Mouse (Mus musculus) layer of hippocampus, postnatal 36 days (tissue): ENCODE measurements around the gene Leap2. TPM values are rescaled to one million over a fixed set of nuclear protein-coding genes. Genes with fewer than 3 reads are reported as not detected.

Source experiments
- microRNA-seq, 2 experiments: library from miRNA; unstranded; fragments of <30 nt; microRNA quantifications; one replicate each; pipeline ENCODE4 v1.2.0; 2021
- total RNA-seq, 2 experiments: library from RNA; stranded (reverse); gene quantifications; 2 replicates each; pipeline ENCODE4 v1.2.3; 2021

The Leap2 gene
- total RNA-seq, 2 experiments from 2014 or later = not detected

Small RNAs within 50 kb of the gene (microRNA-seq; reads per million reads assigned to microRNA genes)
- 0 to 0.42 reads per million in 2 experiments for gene Mir6920

Other genes starting within 250 kb of the Leap2 start
- 100 to 1,000 TPM; 182 to 194 TPM for gene Hspa4, start 122.7 kb downstream of the Leap2 start, total RNA-seq
- 10 to 100 TPM in 1 of 2 experiments, 1 to 10 TPM in 1; 9.6 to 10.7 TPM for gene Zcchc10, start 98.5 kb downstream of the Leap2 start, total RNA-seq
- 100 to 1,000 TPM; 228 to 265 TPM for gene Aff4, start 72.3 kb downstream of the Leap2 start, total RNA-seq
- 100 to 1,000 TPM; 411 to 419 TPM for gene Uqcrq, start 7.7 kb upstream of the Leap2 start, total RNA-seq
- 1 to 10 TPM in 1 of 2 experiments, under 1 TPM in 1; 1.00 to 1.0 TPM for gene Gdf9, start 7.9 kb upstream of the Leap2 start, total RNA-seq
- under 1 TPM; 0.15 to 0.33 TPM for gene Gm10447, start 33.9 kb upstream of the Leap2 start, total RNA-seq
- 1 to 10 TPM; 3.5 to 4.4 TPM for gene Shroom1, start 34.0 kb upstream of the Leap2 start, total RNA-seq
- under 1 TPM in 1 of 2 experiments, not detected in 1; 0.56 TPM for gene Gm9837, start 47.3 kb upstream of the Leap2 start, total RNA-seq
- gene Gm9945, start 57.0 kb upstream of the Leap2 start, total RNA-seq = 1 to 10 TPM; 2.3 TPM
- gene Sowaha, start 57.1 kb upstream of the Leap2 start, total RNA-seq = 100 to 1,000 TPM; 140 to 143 TPM
- 100 to 1,000 TPM; 256 to 257 TPM for gene Sept8, start 96.1 kb upstream of the Leap2 start, total RNA-seq
- gene Kif3a, start 144.2 kb upstream of the Leap2 start, total RNA-seq = 100 to 1,000 TPM; 131 to 139 TPM
- gene Il4, start 195.5 kb upstream of the Leap2 start, total RNA-seq = not detected
- not detected for gene Il13, start 211.5 kb upstream of the Leap2 start, total RNA-seq